Mouse (Mus musculus) embryo, embryonic 10 days (tissue): ENCODE measurements around the gene Nupl2.

ENCODE experiments used
- DNase-seq: peaks from one replicate; pipeline ENCODE4 v3.0.0-alpha.2; 2015; ENCODE audit warnings: low spot score

Nupl2 gene

DNA sequence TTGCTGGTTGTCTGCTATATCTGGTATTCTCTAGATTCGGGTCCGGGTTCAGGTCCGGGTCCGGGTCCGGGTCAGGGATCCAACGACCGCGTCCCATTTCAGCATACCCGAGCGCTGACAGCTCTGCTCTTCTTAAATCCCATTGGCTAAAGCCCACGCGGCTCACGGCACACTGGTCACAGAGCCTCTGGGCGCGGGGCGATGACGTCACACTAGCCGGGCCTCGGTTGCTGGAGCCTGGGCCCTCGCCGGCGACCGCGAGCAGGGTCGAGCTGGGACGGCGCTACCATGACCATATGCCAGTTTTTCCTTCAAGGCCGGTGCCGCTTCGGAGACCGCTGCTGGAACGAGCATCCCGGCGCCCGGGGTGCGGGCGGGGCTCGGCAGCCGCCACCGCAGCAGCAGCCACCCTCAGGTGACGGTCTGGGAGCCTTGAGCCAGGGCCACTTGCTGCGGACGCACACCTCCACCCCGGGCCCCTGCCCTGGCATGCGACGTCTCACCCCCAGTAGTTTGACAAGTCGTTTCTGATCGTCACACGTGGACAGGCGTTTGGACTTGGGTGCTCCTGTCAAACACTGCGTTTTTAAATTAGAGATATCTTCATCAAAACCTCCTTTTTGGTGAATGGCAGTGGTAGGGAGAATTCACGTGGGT lies at the start of gene Nupl2:
Gene Nupl2 (plus strand): TSS at position 175 of the 657 bp plus-strand sequence.
- DNase-seq: peak; percentile 99

DNA sequence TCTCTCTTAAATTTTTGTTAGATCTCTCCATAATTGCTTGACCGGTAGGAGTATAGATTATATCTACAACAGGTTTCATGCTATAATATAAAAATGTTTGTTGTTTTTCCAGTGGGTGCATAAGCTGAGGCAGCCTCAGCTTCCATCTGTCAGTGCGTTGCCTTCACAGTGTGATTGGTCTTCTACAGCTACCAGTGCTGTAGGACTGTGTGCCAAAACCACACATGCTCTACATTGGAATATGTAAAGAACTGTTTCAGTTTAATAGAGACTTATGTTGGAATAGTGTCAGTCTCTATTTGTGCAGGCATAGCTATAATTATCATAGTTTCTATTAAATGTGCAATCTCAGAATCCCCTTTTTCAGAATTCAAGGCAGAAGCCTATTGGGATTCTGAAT lies 42.5 kb upstream of the Nupl2 start:
- DNase-seq: no peak

DNA sequence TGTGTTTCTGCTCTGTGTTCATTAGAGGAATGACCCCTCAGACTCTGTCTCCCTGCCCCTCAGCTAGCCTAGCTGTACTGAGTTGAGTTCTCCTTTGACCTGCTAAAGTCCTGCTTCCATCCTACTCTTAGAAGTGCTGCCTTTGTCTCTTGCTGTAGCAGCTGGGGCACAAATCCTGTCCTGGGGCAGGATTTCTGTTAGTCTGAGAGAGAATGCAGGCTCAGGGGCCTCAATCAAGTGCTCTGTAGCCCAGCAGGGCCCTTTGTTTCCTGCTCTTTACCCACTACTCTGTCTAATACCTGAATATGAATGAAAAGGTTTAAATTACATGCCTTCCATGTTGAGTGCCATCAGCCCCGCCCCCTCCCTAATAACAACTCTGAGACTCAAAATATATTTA lies 40.6 kb upstream of the Nupl2 start:
- peak; percentile 49 for DNase-seq

GRCm38 (mm10) chr5:24124579-24125276 lies 40.0 kb upstream of the Nupl2 start:
- no peak for DNase-seq

GRCm38 (mm10) chr5:24125910-24126636 lies 38.7 kb upstream of the Nupl2 start:
- DNase-seq: no peak

DNA sequence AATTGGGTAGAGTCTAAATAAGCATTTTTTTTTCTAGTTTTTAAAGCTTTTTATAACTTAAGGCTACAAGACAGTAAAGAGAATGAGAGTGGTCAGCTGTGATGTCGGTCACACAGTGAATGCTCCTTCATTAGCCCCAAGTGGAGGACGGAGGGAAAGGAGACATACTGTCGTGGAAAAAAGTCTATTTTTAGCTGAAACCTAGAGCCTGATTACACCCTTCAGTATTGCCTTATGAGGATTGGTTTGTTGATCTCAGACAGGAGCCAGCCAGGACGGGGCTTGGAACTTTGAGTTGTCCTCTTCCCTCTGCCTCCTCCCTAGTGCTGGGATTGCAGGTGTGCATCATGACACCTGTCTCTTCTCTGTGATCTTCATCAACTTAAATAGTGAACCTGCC lies 37.8 kb upstream of the Nupl2 start:
- DNase-seq: no peak

DNA sequence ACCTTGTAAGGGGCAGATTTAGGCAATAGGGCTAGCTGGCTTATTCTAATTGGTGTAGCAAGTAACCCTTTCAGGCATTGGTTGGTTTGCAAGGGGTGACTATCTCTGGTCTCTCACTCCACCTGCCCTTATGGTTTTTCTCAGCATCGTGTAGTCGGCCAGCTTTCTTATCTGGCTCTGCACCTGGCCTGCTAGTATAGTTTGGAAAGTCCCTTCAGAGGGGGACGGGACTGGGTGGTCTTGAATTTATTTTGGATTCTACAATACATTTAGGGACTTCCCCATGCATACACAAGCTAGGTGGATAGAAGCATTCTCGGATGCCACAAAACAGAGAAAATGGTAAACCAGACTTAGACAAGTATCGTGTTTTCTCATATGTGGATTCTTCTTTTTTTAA lies 17.8 kb upstream of the Nupl2 start:
- DNase-seq: no peak

DNA sequence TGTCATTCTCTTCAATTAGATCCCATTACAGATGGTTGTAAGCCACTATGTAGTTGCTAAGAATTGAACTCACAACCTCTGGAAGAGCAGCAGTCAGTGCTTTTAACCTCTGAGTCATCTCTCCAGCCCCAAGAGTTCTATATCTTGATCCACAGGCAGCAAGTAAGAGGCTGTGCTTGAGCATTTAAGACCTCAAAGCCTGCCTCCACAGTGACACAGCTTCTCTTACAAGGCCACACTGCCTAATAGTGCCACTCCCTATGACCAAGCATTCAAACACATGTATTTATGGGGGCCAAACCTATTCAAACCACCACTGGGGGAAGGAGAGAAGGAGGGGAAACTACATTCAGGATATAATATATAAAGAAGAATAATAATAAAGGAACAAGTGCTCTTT lies 12.6 kb upstream of the Nupl2 start:
- DNase-seq: no peak

- no peak for DNase-seq
Observed at GRCm38 (mm10) chr5:24156774-24157173, 8.0 kb upstream of the Nupl2 start.

GRCm38 (mm10) chr5:24167263-24167662 lies 2.5 kb downstream of the Nupl2 start:
- DNase-seq: no peak

DNA sequence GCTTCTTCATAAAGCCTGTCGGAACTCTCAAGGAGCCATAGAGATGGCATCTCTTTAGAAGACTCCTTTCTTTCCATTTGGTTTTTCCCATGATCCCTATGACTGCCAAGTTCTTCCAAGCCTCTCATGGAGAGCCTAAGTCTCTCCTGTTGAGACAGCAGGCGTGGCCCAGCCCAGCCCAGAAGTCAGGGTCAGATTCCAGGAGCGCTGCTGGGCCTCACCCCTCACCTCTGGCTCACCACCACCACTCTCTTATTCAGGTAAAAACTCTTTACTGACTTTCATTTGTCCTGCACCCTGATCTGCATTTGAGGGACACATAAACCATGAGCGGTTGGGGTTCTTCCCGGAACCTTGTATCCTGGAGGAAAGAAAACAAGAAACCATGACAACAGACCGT lies 5.1 kb downstream of the Nupl2 start:
- DNase-seq: no peak

- no peak for DNase-seq
Observed at GRCm38 (mm10) chr5:24172092-24172491, 7.3 kb downstream of the Nupl2 start.

DNA sequence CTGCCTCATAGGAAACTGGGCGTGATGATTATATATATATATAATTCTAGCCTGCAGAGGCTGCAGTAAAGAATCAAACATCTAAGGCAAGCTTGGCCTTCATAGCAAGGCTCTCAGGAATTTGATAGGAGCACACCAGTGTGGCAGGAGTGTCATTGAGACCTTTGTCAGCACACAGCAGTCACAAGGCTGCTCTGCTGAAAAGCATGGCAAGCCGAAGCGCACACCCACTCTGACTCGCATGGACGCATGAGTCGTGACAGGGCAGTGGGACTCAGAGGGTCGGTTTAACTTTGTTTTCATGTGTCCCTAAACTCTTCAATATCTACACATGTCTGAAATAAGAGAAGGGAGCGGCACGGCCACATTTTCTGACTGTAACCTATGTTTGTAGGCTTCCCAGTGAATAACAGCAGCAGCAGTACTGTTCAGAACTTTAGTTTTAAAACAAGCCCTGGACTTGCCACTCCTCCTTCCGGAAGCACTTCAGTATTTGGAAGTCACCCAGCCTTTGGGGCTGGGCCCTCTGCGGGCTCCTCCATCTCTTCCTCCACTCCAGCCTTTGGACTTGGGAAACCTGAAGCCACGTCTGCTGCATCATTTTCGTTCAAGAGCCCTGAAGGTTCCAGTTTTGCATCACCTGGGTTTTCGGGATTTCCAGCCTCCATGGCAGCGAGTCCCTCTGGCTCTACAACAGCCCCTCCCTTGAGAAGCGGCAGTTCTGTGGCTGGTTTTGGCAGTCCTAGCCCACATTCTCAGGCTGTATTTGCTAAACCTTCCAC lies 16.9 kb downstream of the Nupl2 start:
- DNase-seq: no peak

- no peak for DNase-seq
Observed at GRCm38 (mm10) chr5:24182296-24182734, 17.6 kb downstream of the Nupl2 start.

DNA sequence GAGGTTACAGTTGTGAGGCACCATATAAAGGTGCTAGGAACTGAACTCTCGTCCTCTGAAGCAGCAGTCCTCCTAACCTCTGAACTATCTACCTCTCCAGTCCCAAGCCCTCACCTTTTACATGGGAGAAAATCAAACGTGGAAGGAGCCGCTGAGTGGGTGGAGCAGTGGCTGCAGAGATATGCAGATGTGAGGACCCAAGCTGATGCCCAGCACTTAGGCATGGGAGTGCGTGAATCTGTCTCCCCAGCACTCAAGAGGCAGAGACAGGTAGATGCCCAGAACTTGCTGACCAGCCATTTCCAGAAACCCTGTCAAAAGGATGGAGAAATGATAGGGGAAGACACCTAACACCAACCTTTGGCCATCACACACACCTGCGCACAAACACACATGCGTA lies 18.3 kb downstream of the Nupl2 start:
- DNase-seq: no peak

- DNase-seq: no peak
Observed at GRCm38 (mm10) chr5:24184011-24184410, 19.2 kb downstream of the Nupl2 start.

DNA sequence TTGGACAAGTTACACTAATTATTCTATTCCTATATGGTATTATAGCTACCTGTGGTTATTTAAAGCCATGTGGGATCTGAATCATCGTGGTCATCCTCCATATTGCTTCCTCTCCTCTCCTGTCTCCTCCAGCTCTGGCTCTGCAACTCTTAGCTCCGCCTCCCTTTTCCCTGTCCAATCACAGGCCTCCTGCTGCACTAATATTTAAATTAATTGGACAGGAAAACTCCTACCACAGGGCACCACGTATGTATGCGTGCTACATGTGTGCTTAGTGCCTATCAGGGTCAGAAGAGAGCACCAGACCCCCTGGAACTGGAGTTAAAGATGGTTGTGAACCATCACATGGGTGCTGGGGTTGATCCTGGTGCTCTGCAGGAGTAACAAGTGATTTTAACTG lies 23.7 kb downstream of the Nupl2 start:
- no peak for DNase-seq

GRCm38 (mm10) chr5:24191821-24192220 lies 27.1 kb downstream of the Nupl2 start:
- DNase-seq: no peak

DNA sequence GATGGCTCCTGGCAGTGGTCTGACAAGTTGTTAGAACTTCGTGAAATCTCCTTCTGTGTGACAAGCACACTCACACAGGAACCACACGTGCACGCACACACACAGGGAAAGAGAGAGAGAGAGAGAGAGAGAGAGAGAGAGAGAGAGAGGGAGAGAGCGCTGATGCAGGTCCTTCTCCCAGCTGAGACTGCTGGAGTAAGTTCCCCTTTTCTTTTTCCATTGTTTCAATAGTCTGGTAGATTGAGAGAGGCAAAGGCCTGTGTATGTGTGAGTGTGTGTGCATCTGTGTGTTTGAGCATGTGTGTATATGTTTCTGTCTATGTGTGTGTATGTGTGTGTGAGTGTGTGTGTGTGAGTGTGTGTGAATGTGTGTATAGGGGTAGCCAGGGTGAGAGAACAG lies 36.2 kb downstream of the Nupl2 start:
- DNase-seq: no peak

DNA sequence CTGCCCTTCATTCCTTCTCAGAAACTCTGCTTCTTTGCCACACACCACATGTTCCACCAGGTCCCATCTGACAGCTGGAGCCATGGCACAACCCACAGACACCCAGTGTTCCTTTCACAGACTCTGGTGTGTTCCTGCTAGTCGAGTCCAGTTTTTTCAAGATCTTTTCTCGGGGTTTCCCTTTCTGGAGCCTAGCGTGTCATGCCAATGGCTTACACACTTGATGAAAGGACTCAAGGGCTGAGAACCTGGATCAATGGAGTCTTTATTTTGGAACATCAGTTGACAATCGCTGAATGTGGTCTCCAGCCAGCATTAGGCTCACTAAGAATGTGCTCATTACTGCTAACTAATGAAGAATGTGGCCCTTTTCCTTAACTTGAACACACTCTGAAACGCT lies 37.7 kb downstream of the Nupl2 start:
- DNase-seq: no peak

DNA sequence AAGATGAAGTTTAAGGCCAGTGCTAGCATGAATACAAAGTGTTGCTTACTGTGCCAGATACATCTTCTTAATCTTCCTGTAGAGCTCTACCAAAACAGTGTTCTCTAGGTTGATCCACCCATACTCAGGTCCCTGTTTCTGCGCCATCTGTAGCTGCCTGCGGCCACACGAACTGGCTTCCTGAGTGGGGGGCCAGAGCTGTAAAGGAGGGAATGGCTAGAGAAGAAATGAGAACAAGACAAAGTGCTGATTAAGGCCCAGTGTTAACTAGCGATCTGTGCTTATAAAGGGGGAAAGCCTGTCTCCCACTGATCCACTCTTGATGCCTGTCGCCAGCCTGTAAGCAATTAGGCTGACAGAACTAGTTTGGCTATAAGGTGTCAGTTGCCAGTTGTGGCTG lies 38.5 kb downstream of the Nupl2 start:
- no peak for DNase-seq

GRCm38 (mm10) chr5:24207965-24208364 lies 43.2 kb downstream of the Nupl2 start:
- peak; percentile 29 for DNase-seq
